Mouse (Mus musculus): ENCODE data around the gene Rpl3l. TPM values are rescaled to one million over a fixed set of nuclear protein-coding genes. Genes with fewer than 3 reads are reported as not detected.

Rpl3l gene
- total RNA-seq, 1 experiment, result 0.67 TPM

DNA sequence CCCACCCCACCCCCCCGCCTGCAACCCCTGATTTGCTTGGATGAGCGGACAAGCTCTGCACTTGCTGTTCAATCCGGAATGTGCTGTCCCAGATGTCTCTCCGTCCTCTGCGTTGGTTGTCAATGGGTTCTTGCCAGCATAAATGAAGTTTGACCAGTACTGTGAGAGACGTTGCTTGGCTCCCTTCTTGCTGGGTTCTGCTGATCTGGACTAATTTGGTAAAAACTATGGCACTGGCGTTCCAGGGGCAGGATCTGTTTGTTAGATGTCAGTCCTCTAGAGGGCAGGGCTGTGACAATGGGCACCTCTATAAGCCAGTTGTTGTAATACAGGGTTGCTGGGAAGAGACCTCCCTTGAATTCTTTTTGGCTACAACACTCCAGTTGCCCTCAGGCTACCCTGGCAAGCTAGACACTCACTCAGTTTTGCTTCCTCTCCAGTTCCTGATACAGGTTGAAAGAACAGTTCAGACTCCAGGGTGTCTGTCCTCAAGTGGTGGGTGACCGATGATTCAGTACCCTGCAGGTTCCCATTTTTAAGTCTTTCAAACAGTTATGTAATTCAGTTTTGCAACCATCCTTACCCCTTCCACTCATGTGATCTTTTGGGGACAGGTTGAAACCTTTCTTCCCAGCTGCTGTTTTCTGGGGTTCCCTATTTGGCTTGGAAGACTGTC, 9.7 kb downstream of the Rpl3l start:
- Histone ChIP-seq H3K4me1 (ENCODE audit: control insufficient read depth in 2 of 2, insufficient read depth in 2 of 2, low read length in 2 of 2, poor library complexity in 1 of 2) (peaks cover 1 to 15% of the 10 kb centered on the region in 2 experiments; a peak in 2 of 4 replicates), H3K9me3 (ENCODE audit: control insufficient read depth, insufficient read depth, low read depth, low read length) (no peaks in the 10 kb centered on the region), H3K36me3 (ENCODE audit: control insufficient read depth, insufficient read depth, low read length, poor library complexity, severe bottlenecking) (no peaks in the 10 kb centered on the region), H3K4me3 (ENCODE audit: insufficient read depth in 1 of 2, low read depth in 1 of 2, low read length in 2 of 2, poor library complexity in 1 of 2, severe bottlenecking in 1 of 2) (peak overlapping the region; percentile 6 to 73; a peak in 3 of 4 replicates), H3K9ac (ENCODE audit: insufficient read depth, low read depth, low read length, poor library complexity, severe bottlenecking) (no peak overlapping the region), H3K27ac (ENCODE audit: insufficient read depth, low read depth, low read length, poor library complexity, severe bottlenecking) (no peak overlapping the region)
- in situ Hi-C loops (cut with MboI; ENCODE audit: low sequenced_read_pairs in 2 of 2, unreplicated experiment in 2 of 2), result no loop called here
- no peak for DNase-seq (ENCODE audit: low read depth, low spot score)
- TF ChIP-seq HCFC1 (IDR thresholded peaks at IDR 0.05; ENCODE audit: borderline replicate concordance, insufficient read depth, low read length), result no peak
- TF ChIP-seq ZNF384 (IDR thresholded peaks at IDR 0.05; ENCODE audit: low read depth, low read length), result no peak

DNA sequence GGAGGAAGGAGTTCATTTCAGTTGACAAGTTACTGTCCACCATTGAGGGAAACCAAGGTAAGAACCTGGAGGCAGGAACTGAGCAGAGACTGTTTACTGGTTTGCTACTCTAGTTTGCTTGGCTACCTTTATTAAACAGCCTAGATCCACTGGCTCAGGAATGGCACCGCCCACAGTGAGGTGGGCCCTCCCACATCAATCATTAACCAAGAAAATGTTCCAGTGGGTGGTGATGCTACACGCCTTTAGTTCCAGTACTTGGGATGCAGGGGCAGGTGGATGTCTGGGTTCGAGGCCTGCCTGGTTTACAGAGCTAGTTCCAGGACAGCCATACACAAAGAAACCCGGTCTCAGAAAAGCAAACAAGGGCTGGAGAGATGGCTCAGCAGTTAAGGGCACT, 10.6 kb downstream of the Rpl3l start:
- Histone ChIP-seq H3K36me3 (ENCODE audit: control insufficient read depth, insufficient read depth, low read length, poor library complexity, severe bottlenecking) (no peaks in the 10 kb centered on the region), H3K27ac (ENCODE audit: insufficient read depth, low read depth, low read length, poor library complexity, severe bottlenecking) (no peak overlapping the region), H3K9me3 (ENCODE audit: control insufficient read depth, insufficient read depth, low read depth, low read length) (no peaks in the 10 kb centered on the region), H3K4me1 (ENCODE audit: control insufficient read depth in 2 of 2, insufficient read depth in 2 of 2, low read length in 2 of 2, poor library complexity in 1 of 2) (peaks cover 0 to 14% of the 10 kb centered on the region in 2 experiments; a peak in 2 of 4 replicates), H3K9ac (ENCODE audit: insufficient read depth, low read depth, low read length, poor library complexity, severe bottlenecking) (no peak overlapping the region), H3K4me3 (ENCODE audit: insufficient read depth in 1 of 2, low read depth in 1 of 2, low read length in 2 of 2, poor library complexity in 1 of 2, severe bottlenecking in 1 of 2) (no peak overlapping the region)
- no peak for DNase-seq (ENCODE audit: low read depth, low spot score)
- in situ Hi-C loops (cut with MboI; ENCODE audit: low sequenced_read_pairs in 2 of 2, unreplicated experiment in 2 of 2), result no loop called here
- TF ChIP-seq ZNF384 (IDR thresholded peaks at IDR 0.05; ENCODE audit: low read depth, low read length), result no peak
- no peak for TF ChIP-seq HCFC1 (IDR thresholded peaks at IDR 0.05; ENCODE audit: borderline replicate concordance, insufficient read depth, low read length)
- no peak for TF ChIP-seq CHD2 (IDR thresholded peaks at IDR 0.05; ENCODE audit: low read depth, low read length)
- TF ChIP-seq ZC3H11A (IDR thresholded peaks at IDR 0.05; ENCODE audit: borderline replicate concordance, low read depth, low read length), result no peak
- no peak for TF ChIP-seq MAFK (IDR thresholded peaks at IDR 0.05; ENCODE audit: insufficient read depth, low read depth, low read length)

DNA sequence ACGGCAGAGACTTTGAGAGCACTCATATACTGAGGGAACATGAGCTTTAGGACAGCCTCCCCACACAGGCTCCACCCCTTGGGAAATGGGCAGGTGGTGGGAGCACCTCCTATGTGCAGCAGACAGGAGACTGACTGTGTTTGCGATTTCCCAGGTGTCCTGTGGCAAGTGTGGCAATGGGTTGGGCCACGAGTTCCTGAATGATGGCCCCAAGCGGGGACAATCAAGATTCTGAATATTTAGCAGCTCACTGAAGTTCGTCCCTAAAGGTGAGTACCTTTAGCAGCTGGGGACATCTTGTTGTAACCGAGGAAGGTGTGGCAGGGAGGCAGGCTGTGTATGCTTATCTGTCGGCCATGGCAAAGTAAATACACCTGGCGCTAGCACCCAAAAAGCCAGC, 12.3 kb downstream of the Rpl3l start:
- Histone ChIP-seq H3K36me3 (ENCODE audit: control insufficient read depth, insufficient read depth, low read length, poor library complexity, severe bottlenecking) (no peaks in the 10 kb centered on the region), H3K4me3 (ENCODE audit: insufficient read depth in 1 of 2, low read depth in 1 of 2, low read length in 2 of 2, poor library complexity in 1 of 2, severe bottlenecking in 1 of 2) (no peak overlapping the region), H3K9ac (ENCODE audit: insufficient read depth, low read depth, low read length, poor library complexity, severe bottlenecking) (no peak overlapping the region), H3K4me1 (ENCODE audit: control insufficient read depth in 2 of 2, insufficient read depth in 2 of 2, low read length in 2 of 2, poor library complexity in 1 of 2) (peaks cover 0 to 13% of the 10 kb centered on the region in 2 experiments; a peak in 2 of 4 replicates), H3K27ac (ENCODE audit: insufficient read depth, low read depth, low read length, poor library complexity, severe bottlenecking) (no peak overlapping the region), H3K9me3 (ENCODE audit: control insufficient read depth, insufficient read depth, low read depth, low read length) (no peaks in the 10 kb centered on the region)
- no peak for TF ChIP-seq CHD2 (IDR thresholded peaks at IDR 0.05; ENCODE audit: low read depth, low read length)
- TF ChIP-seq ZC3H11A (IDR thresholded peaks at IDR 0.05; ENCODE audit: borderline replicate concordance, low read depth, low read length), result no peak
- in situ Hi-C loops (cut with MboI; ENCODE audit: low sequenced_read_pairs in 2 of 2, unreplicated experiment in 2 of 2), result no loop called here
- no peak for DNase-seq (ENCODE audit: low read depth, low spot score)

DNA sequence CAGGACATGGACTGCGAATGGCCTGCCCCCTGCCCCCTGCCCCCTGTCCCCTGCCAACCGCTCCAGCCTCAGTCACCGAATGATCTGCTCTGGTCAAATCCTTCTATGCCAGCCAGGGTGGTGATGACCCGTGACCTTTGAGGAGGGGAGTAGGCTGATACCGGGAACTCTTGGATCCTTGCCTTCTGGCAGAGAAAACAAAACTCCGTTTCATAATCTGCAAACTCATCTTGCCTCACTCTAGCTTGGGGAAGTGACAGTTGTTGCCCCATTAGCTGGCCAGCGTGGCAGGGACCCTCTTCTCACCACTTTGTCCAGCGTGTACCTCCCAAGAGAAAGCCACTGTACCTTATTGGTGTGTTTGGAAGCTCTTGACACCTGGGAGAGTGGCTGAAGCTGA, 14.7 kb downstream of the Rpl3l start:
- no peak for DNase-seq (ENCODE audit: low read depth, low spot score)

DNA sequence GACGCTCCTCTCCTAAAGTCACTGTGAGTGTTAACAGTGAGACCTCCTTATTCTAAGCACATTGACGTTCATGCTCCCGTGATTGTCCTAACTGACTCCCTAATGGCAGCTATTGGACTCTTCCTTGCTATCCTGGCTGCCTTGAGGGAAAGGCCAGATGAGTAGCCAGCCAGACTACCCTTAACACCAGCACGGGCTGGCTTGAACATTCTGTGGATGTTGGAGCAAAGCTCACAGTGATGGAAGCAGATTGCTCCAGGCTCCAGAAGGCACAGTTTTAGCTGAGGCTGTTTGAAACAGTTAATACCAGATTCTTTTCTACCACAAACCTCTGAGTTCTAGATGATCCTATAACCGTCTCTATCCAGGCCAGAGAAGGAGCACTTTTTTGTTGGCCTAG, 16.3 kb downstream of the Rpl3l start:
- no peak for DNase-seq (ENCODE audit: low read depth, low spot score)
- peaks cover 0 to 8% of the 10 kb centered on the region in 2 experiments; a peak in 1 of 4 replicates for H3K4me1 ChIP-seq (ENCODE audit: control insufficient read depth in 2 of 2, insufficient read depth in 2 of 2, low read length in 2 of 2, poor library complexity in 1 of 2)
- in situ Hi-C loops (cut with MboI; ENCODE audit: low sequenced_read_pairs in 2 of 2, unreplicated experiment in 2 of 2), result no loop called here
- H3K9ac ChIP-seq (ENCODE audit: insufficient read depth, low read depth, low read length, poor library complexity, severe bottlenecking), result no peak overlapping the region
- TF ChIP-seq HCFC1 (IDR thresholded peaks at IDR 0.05; ENCODE audit: borderline replicate concordance, insufficient read depth, low read length) (no peak), CHD2 (IDR thresholded peaks at IDR 0.05; ENCODE audit: low read depth, low read length) (no peak), ZC3H11A (IDR thresholded peaks at IDR 0.05; ENCODE audit: borderline replicate concordance, low read depth, low read length) (no peak), MAFK (IDR thresholded peaks at IDR 0.05; ENCODE audit: insufficient read depth, low read depth, low read length) (no peak), ZNF384 (IDR thresholded peaks at IDR 0.05; ENCODE audit: low read depth, low read length) (no peak)
- no peaks in the 10 kb centered on the region for H3K36me3 ChIP-seq (ENCODE audit: control insufficient read depth, insufficient read depth, low read length, poor library complexity, severe bottlenecking)
- no peaks in the 10 kb centered on the region for H3K9me3 ChIP-seq (ENCODE audit: control insufficient read depth, insufficient read depth, low read depth, low read length)
- no peak overlapping the region for H3K27ac ChIP-seq (ENCODE audit: insufficient read depth, low read depth, low read length, poor library complexity, severe bottlenecking)
- H3K4me3 ChIP-seq (ENCODE audit: insufficient read depth in 1 of 2, low read depth in 1 of 2, low read length in 2 of 2, poor library complexity in 1 of 2, severe bottlenecking in 1 of 2), result no peak overlapping the region

More for the DNA sequence above, 14.7 kb downstream of the Rpl3l start:
- Histone ChIP-seq H3K27ac (ENCODE audit: insufficient read depth, low read depth, low read length, poor library complexity, severe bottlenecking) (no peak overlapping the region), H3K36me3 (ENCODE audit: control insufficient read depth, insufficient read depth, low read length, poor library complexity, severe bottlenecking) (no peaks in the 10 kb centered on the region), H3K4me1 (ENCODE audit: control insufficient read depth in 2 of 2, insufficient read depth in 2 of 2, low read length in 2 of 2, poor library complexity in 1 of 2) (peaks cover 0 to 6% of the 10 kb centered on the region in 2 experiments; a peak in 1 of 4 replicates), H3K9me3 (ENCODE audit: control insufficient read depth, insufficient read depth, low read depth, low read length) (no peaks in the 10 kb centered on the region), H3K9ac (ENCODE audit: insufficient read depth, low read depth, low read length, poor library complexity, severe bottlenecking) (no peak overlapping the region), H3K4me3 (ENCODE audit: insufficient read depth in 1 of 2, low read depth in 1 of 2, low read length in 2 of 2, poor library complexity in 1 of 2, severe bottlenecking in 1 of 2) (no peak overlapping the region)
- in situ Hi-C loops (cut with MboI; ENCODE audit: low sequenced_read_pairs in 2 of 2, unreplicated experiment in 2 of 2), result no loop called here
- TF ChIP-seq ZC3H11A (IDR thresholded peaks at IDR 0.05; ENCODE audit: borderline replicate concordance, low read depth, low read length) (no peak), CHD2 (IDR thresholded peaks at IDR 0.05; ENCODE audit: low read depth, low read length) (no peak), ZNF384 (IDR thresholded peaks at IDR 0.05; ENCODE audit: low read depth, low read length) (no peak), HCFC1 (IDR thresholded peaks at IDR 0.05; ENCODE audit: borderline replicate concordance, insufficient read depth, low read length) (no peak), MAFK (IDR thresholded peaks at IDR 0.05; ENCODE audit: insufficient read depth, low read depth, low read length) (no peak)

Data from ES-E14 (cell line).